Mouse (Mus musculus): ENCODE results near the gene Fars2.
A peak's percentile ranks its signal among the peaks of the same experiment; 100 is the strongest.

Gene Fars2

GRCm38 (mm10) chr13:36530852-36531251 is 413.6 kb downstream of the Fars2 start:
- peak; percentile 15 to 66 for DNase-seq

GRCm38 (mm10) chr13:36531893-36532292 is 414.7 kb downstream of the Fars2 start:
- DNase-seq = no peak

GRCm38 (mm10) chr13:36533071-36533470 is 415.9 kb downstream of the Fars2 start:
- DNase-seq = no peak

- DNase-seq = no peak
These were observed 416.3 kb downstream of the Fars2 start for GRCm38 (mm10) chr13:36533518-36533917.

- DNase-seq = no peak
These were observed 416.8 kb downstream of the Fars2 start for GRCm38 (mm10) chr13:36533966-36534540.

GRCm38 (mm10) chr13:36537580-36537979 is 420.4 kb downstream of the Fars2 start:
- DNase-seq = no peak

GRCm38 (mm10) chr13:36538385-36538784 is 421.2 kb downstream of the Fars2 start:
- no peak for DNase-seq

- DNase-seq = peak; percentile 26 to 65
These were observed 423.0 kb downstream of the Fars2 start for GRCm38 (mm10) chr13:36540231-36540630.

- DNase-seq = no peak
These were observed 424.1 kb downstream of the Fars2 start for GRCm38 (mm10) chr13:36541287-36541780.

GRCm38 (mm10) chr13:36550694-36551093 is 433.5 kb downstream of the Fars2 start:
- DNase-seq = no peak

- no peak for DNase-seq
These were observed 435.5 kb downstream of the Fars2 start for GRCm38 (mm10) chr13:36552522-36553246.

- no peak for DNase-seq
These were observed 436.0 kb downstream of the Fars2 start for GRCm38 (mm10) chr13:36553247-36553642.

- no peak for DNase-seq
These were observed 437.5 kb downstream of the Fars2 start for GRCm38 (mm10) chr13:36554743-36555142.

GRCm38 (mm10) chr13:36562447-36563441 is 445.5 kb downstream of the Fars2 start:
- DNase-seq = no peak

GRCm38 (mm10) chr13:36564764-36565315 is 447.6 kb downstream of the Fars2 start:
- DNase-seq = no peak

- no peak for DNase-seq
These were observed 459.6 kb downstream of the Fars2 start for GRCm38 (mm10) chr13:36576781-36577180.

- DNase-seq = no peak
These were observed 460.8 kb downstream of the Fars2 start for GRCm38 (mm10) chr13:36577916-36578568.

- peak; percentile 63 to 78 for DNase-seq
These were observed 461.5 kb downstream of the Fars2 start for GRCm38 (mm10) chr13:36578569-36579333.

GRCm38 (mm10) chr13:36582406-36583070 is 465.3 kb downstream of the Fars2 start:
- no peak for DNase-seq

- DNase-seq = no peak
These were observed 466.4 kb downstream of the Fars2 start for GRCm38 (mm10) chr13:36583481-36584151.

Measured in lung, postnatal 4 days (tissue).